ENCODE assay signal across 21 mouse cellular contexts in genomic region chr2:27146840-27147239, GRCm38 (mm10). TPM values are rescaled to one million over a fixed set of nuclear protein-coding genes. Genes with fewer than 3 reads are reported as not detected.
DNase-seq lines count a peak whose midpoint lies in the region; ATAC-seq lines count a peak whose summit lies in the region.
"Had no signal": no experiment of that assay in that cellular context is flagged by ENCODE, and none has a peak within 500 bp of the region (broad histone marks: within the 10 kb centered on the region; RNA-seq: fewer than 3 reads in every experiment).

No protein-coding gene starts in this region.

- H3K4me1 ChIP-seq in hindbrain, embryonic 13.5 days (replicated peaks): peaks cover 30% of the 10 kb centered on the region
- peaks cover 18% of the 10 kb centered on the region for H3K4me1 ChIP-seq in hindbrain, embryonic 12.5 days
- H3K4me1 ChIP-seq in midbrain, embryonic 11.5 days (ENCODE audit: control insufficient read depth, insufficient read depth, low read length): peaks cover 14% of the 10 kb centered on the region
- H3K4me1 ChIP-seq in midbrain, embryonic 13.5 days (replicated peaks): peaks cover 25% of the 10 kb centered on the region

- 86% methylated on average over 6 of the region's 6 CpGs for WGBS in hindbrain, embryonic 13.5 days
- WGBS in hindbrain, embryonic 12.5 days: 85% methylated on average over 6 of the region's 6 CpGs
- WGBS in midbrain, embryonic 11.5 days: 86% methylated on average over 6 of the region's 6 CpGs
- WGBS in midbrain, embryonic 13.5 days: 79% methylated on average over 6 of the region's 6 CpGs

- no peaks in the 10 kb centered on the region for H3K36me3 ChIP-seq in hindbrain, embryonic 13.5 days
- H3K36me3 ChIP-seq in hindbrain, embryonic 12.5 days: no peaks in the 10 kb centered on the region
- no peaks in the 10 kb centered on the region for H3K36me3 ChIP-seq in midbrain, embryonic 11.5 days (ENCODE audit: control insufficient read depth, insufficient read depth, low read length)
- no peaks in the 10 kb centered on the region for H3K36me3 ChIP-seq in midbrain, embryonic 13.5 days
- H3K36me3 ChIP-seq: G1E had no signal

- no peak overlapping the region for H3K4me3 ChIP-seq in hindbrain, embryonic 13.5 days
- H3K4me3 ChIP-seq in hindbrain, embryonic 12.5 days: no peak overlapping the region
- H3K4me3 ChIP-seq in midbrain, embryonic 11.5 days (ENCODE audit: low read depth, low read length): no peak overlapping the region
- no peak overlapping the region for H3K4me3 ChIP-seq in midbrain, embryonic 13.5 days (replicated peaks)

- ATAC-seq in hindbrain, embryonic 13.5 days (ENCODE audit: low FRiP score): no peak
- ATAC-seq in hindbrain, embryonic 12.5 days (ENCODE audit: low FRiP score): no peak
- ATAC-seq in midbrain, embryonic 11.5 days (ENCODE audit: low FRiP score): no peak
- no peak for ATAC-seq in midbrain, embryonic 13.5 days
- ATAC-seq: activated CD4-positive, CD25-positive, alpha-beta regulatory T cell, adult 4 months; CD4-positive, CD25-positive, alpha-beta regulatory T cell, adult 4 months; Patski had no signal

- no peaks in the 10 kb centered on the region for H3K9me3 ChIP-seq in hindbrain, embryonic 13.5 days
- H3K9me3 ChIP-seq in hindbrain, embryonic 12.5 days (replicated peaks): no peaks in the 10 kb centered on the region
- no peaks in the 10 kb centered on the region for H3K9me3 ChIP-seq in midbrain, embryonic 11.5 days (ENCODE audit: control insufficient read depth, low read length)
- H3K9me3 ChIP-seq in midbrain, embryonic 13.5 days: no peaks in the 10 kb centered on the region
- H3K9me3 ChIP-seq: G1E had no signal

- peak; percentile 73 for DNase-seq in heart, adult 11 months
- no peak for DNase-seq in heart, adult 9 months (ENCODE audit: low spot score in 2 of 2)
- peak; percentile 70 for DNase-seq in midbrain, embryonic 11.5 days (ENCODE audit: low spot score, missing footprints)
- DNase-seq: adrenal gland, adult 2 months; adrenal gland, adult 8-10 months; adrenal gland, postnatal 10 days; adrenal gland, postnatal 14 days; adrenal gland, postnatal 25 days; adrenal gland, postnatal 36 days; B cell, adult 2 months; cerebellum, adult 11 months; cerebellum, adult 11-12 months; cerebellum, adult 18-20 months had no signal

- H3K4me2 ChIP-seq in hindbrain, embryonic 13.5 days: no peak overlapping the region
- no peak overlapping the region for H3K4me2 ChIP-seq in hindbrain, embryonic 12.5 days (replicated peaks)
- H3K4me2 ChIP-seq in midbrain, embryonic 11.5 days: no peak overlapping the region
- H3K4me2 ChIP-seq in midbrain, embryonic 13.5 days (replicated peaks): no peak overlapping the region

- H3K9ac ChIP-seq in hindbrain, embryonic 13.5 days: peak overlapping the region; percentile 35; the same call in 1 of the 2 replicates
- H3K9ac ChIP-seq in hindbrain, embryonic 12.5 days: no peak overlapping the region
- no peak overlapping the region for H3K9ac ChIP-seq in midbrain, embryonic 11.5 days (ENCODE audit: low read length)
- no peak overlapping the region for H3K9ac ChIP-seq in midbrain, embryonic 13.5 days (replicated peaks)

- H3K27ac ChIP-seq in hindbrain, embryonic 13.5 days: no peak overlapping the region
- no peak overlapping the region for H3K27ac ChIP-seq in hindbrain, embryonic 12.5 days
- no peak overlapping the region for H3K27ac ChIP-seq in midbrain, embryonic 11.5 days (ENCODE audit: low read depth, low read length)
- H3K27ac ChIP-seq in midbrain, embryonic 13.5 days: no peak overlapping the region

- peaks cover 20% of the 10 kb centered on the region for H3K27me3 ChIP-seq in hindbrain, embryonic 13.5 days
- peaks cover 16% of the 10 kb centered on the region for H3K27me3 ChIP-seq in hindbrain, embryonic 12.5 days
- H3K27me3 ChIP-seq in midbrain, embryonic 11.5 days (ENCODE audit: control insufficient read depth, insufficient read depth, low read length): peaks cover 4% of the 10 kb centered on the region
- peaks cover 22% of the 10 kb centered on the region for H3K27me3 ChIP-seq in midbrain, embryonic 13.5 days

RNA-seq across cellular contexts. Expression of gene Fam163b, which starts 4.5 kb away (rescaled TPM):
- 2.5 and 2.9 TPM in 2 replicates for polyA plus RNA-seq in hindbrain, embryonic 13.5 days (2015; fragmentation: Nextera tagmentation; extraction: Ambion mirVana)
- polyA plus RNA-seq in hindbrain, embryonic 12.5 days (2016; fragmentation: Nextera tagmentation; extraction: Ambion mirVana): 0.43 and 0.52 TPM in 2 replicates
- polyA plus RNA-seq in midbrain, embryonic 11.5 days (2014; fragmentation: Nextera tagmentation; extraction: Ambion mirVana): 0.10 and 0.15 TPM in 2 replicates
- 0.68 and 1.1 TPM in 2 replicates for polyA plus RNA-seq in midbrain, embryonic 13.5 days (2015; fragmentation: Nextera tagmentation; extraction: Ambion mirVana)
- polyA plus RNA-seq: activated CD4-positive, CD25-positive, alpha-beta regulatory T cell, adult 4 months; C2C12; CD4-positive, CD25-positive, alpha-beta regulatory T cell, adult 4 months; G1E; Patski had no signal

RNA-seq across cellular contexts. Expression of gene Dbh, which starts 18.2 kb away (rescaled TPM):
- 1.9 and 3.1 TPM in 2 replicates for polyA plus RNA-seq in hindbrain, embryonic 13.5 days (2015; fragmentation: Nextera tagmentation; extraction: Ambion mirVana)
- 1.7 and 2.3 TPM in 2 replicates for polyA plus RNA-seq in hindbrain, embryonic 12.5 days (2016; fragmentation: Nextera tagmentation; extraction: Ambion mirVana)
- polyA plus RNA-seq in midbrain, embryonic 11.5 days (2014; fragmentation: Nextera tagmentation; extraction: Ambion mirVana): 0.48 TPM in 1 of 2 replicates, not detected in the other
- 0.19 and 0.82 TPM in 2 replicates for polyA plus RNA-seq in midbrain, embryonic 13.5 days (2015; fragmentation: Nextera tagmentation; extraction: Ambion mirVana)
- polyA plus RNA-seq: activated CD4-positive, CD25-positive, alpha-beta regulatory T cell, adult 4 months; CD4-positive, CD25-positive, alpha-beta regulatory T cell, adult 4 months; G1E; Patski had no signal

Comparison
In these comparisons a context has a peak if more than half of its experiments do, and no peak if none do; other contexts are left out.
1. DNase-seq: peak in heart, adult 11 months (single experiment) and midbrain, embryonic 11.5 days (single experiment); none in heart, adult 9 months (0 of 2).